Mouse (Mus musculus) forebrain, embryonic 11.5 days (tissue): Measurements from ENCODE around the gene Clptm1. TPM values are rescaled to one million over a fixed set of nuclear protein-coding genes. Genes with fewer than 3 reads are reported as not detected.

Experiments used
- ATAC-seq: fragments of 200-750 bp; cut with Nextera tagmentation; replicated peaks from 2 replicates; pipeline ENCODE4 v1.8.0; 2017; ENCODE audit warnings: moderate TSS enrichment; ENCODE audit not compliant: low FRiP score
- DNase-seq: peaks from one replicate; pipeline ENCODE4 v3.0.0-alpha.2; 2017; ENCODE audit warnings: low spot score
- H3K27ac ChIP-seq: fragments of 300-500 bp; sonication (generic); 2 replicates; pipeline ENCODE4 v1.5.1; 2014; ENCODE audit warnings: low read depth, low read length
- H3K27me3 ChIP-seq: fragments of 300-500 bp; sonication (generic); 2 replicates; pipeline ENCODE4 v1.6.1; 2014; ENCODE audit warnings: mild to moderate bottlenecking, low read length, mixed read lengths; ENCODE audit not compliant: control insufficient read depth, insufficient read depth
- H3K36me3 ChIP-seq: fragments of 300-500 bp; sonication (generic); 2 replicates; pipeline ENCODE4 v1.6.1; 2014; ENCODE audit warnings: mild to moderate bottlenecking, low read length, moderate library complexity, mixed read lengths; ENCODE audit not compliant: control insufficient read depth, insufficient read depth
- H3K4me1 ChIP-seq: fragments of 300-500 bp; sonication (generic); replicated peaks from 2 replicates; pipeline ENCODE4 v1.6.1; 2014; ENCODE audit warnings: low read length, mixed read lengths; ENCODE audit not compliant: control insufficient read depth, insufficient read depth
- H3K4me2 ChIP-seq: fragments of 300-500 bp; sonication (generic); 2 replicates; pipeline ENCODE4 v1.6.1; 2014; ENCODE audit warnings: low read depth, mild to moderate bottlenecking, low read length, moderate library complexity, mixed read lengths; ENCODE audit not compliant: severe bottlenecking
- H3K4me3 ChIP-seq: fragments of 300-500 bp; sonication (generic); 2 replicates; pipeline ENCODE4 v1.5.1; 2014; ENCODE audit warnings: low read depth, low read length
- H3K9ac ChIP-seq: fragments of 300-500 bp; sonication (generic); 2 replicates; pipeline ENCODE4 v1.6.1; 2014; ENCODE audit warnings: low read length
- H3K9me3 ChIP-seq: fragments of 300-500 bp; sonication (generic); 2 replicates; pipeline ENCODE4 v1.6.1; 2016; ENCODE audit warnings: low read length, mixed read lengths; ENCODE audit not compliant: control insufficient read depth
- WGBS: fragments of 180-500 bp; shearing (Covaris S2); extraction: QIAGEN DNeasy Blood & Tissue Kit; methylation state at CpG from one replicate; pipeline ENCODE4 v1.1.7; 2014; 5-methylcytosine and 5-hydroxymethylcytosine counted together
- polyA plus RNA-seq: library from polyadenylated mRNA; unstranded; fragments of >200 nt; fragmentation: Nextera tagmentation; extraction: Ambion mirVana; gene quantifications from 2 replicates; pipeline ENCODE4 v1.2.1, GENCODE M21; 2014

Gene Clptm1
- polyA plus RNA-seq, 1 experiment from 2014 or later = 89.1 TPM

DNA sequence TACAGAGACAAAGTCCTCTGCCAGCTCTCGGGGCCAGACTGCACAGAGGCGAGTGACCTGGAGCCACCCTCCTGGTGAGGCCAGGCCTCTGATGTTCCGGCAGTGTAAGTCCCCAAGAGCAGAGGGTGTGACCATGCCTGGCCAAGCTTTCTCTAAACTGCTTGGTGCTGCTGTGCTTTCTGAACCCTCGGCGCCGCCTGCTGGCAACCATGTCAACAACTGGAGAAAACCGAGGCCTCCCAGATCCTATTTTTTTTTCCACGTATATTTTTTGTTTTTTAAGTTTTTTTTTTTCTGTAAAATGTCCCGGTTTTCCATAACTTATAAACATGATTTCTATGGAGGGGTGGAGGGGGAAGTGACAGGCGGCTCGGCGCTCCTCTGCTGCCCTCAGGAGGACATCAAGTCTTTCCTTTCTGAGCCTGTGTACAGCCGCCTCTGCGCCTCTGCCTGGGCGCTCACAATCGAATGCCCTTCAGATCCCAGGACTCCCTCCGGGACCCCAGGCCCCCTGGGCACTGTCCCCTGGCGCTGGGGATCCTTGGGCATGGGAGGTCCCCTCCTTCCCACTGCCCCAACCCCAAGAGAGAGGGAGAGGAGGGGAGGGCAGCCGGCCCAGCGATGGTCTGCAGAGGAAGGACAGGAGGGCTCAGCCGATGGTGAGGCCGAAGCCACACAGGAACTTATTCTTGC lies 36.4 kb upstream of the Clptm1 start:
- Histone ChIP-seq H3K4me1 (peaks cover 7% of the 10 kb centered on the region; the same call in 1 of the 2 replicates), H3K4me3 (no peak overlapping the region), H3K36me3 (no peaks in the 10 kb centered on the region; the same call in 1 of the 2 replicates), H3K4me2 (no peak overlapping the region), H3K9ac (no peak overlapping the region), H3K27ac (peak overlapping the region; percentile 50; the same call in 1 of the 2 replicates), H3K9me3 (no peaks in the 10 kb centered on the region; the same call in 1 of the 2 replicates), H3K27me3 (no peaks in the 10 kb centered on the region)
- ATAC-seq (peak; percentile 63), DNase-seq (peak; percentile 82)
- WGBS = 39% methylated on average over 21 of the region's 22 CpGs

DNA sequence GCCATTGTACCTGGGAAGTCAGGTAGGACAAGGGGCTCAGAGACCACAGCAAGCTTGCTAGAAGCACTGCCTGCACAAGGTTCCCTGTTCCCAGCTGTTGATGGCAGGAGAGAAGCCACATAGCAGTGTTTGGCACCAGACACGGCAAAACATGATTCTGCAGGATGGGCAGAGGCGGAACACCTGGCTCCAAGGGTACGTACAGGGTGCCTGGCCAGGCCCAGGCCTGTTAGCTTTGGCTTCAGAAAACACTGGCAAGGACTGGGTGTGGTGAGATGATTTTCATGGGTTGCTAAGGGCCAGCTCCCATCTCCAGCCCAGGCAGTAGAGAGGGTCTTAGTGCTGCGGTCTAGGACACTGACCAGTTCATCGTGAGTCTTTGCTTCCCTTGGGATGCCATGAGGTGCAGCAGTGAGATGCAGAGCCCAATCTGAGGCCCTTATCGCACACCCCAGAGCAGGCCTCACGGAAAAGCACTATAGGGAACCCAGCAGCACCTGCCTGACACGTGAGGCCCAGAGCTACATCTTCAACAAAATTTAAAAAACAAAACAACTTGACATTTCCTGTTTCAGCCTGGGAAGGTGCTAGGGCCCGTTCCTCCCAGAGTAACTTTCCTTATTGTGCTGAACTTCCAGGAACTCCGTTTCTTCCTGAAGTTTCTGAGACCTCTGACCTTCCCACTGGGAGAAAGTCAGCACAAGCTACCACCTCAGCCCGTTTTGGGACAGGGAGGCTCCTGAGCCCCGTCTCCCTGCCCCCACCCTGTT lies 35.7 kb upstream of the Clptm1 start:
- 65% methylated on average over 12 of the region's 12 CpGs for WGBS
- Histone ChIP-seq H3K4me2 (no peak overlapping the region), H3K27me3 (no peaks in the 10 kb centered on the region), H3K4me1 (peaks cover 7% of the 10 kb centered on the region; the same call in 1 of the 2 replicates), H3K4me3 (no peak overlapping the region), H3K9ac (no peak overlapping the region), H3K27ac (no peak overlapping the region), H3K9me3 (no peaks in the 10 kb centered on the region; the same call in 1 of the 2 replicates), H3K36me3 (no peaks in the 10 kb centered on the region; the same call in 1 of the 2 replicates)
- no peak for DNase-seq
- ATAC-seq = no peak

DNA sequence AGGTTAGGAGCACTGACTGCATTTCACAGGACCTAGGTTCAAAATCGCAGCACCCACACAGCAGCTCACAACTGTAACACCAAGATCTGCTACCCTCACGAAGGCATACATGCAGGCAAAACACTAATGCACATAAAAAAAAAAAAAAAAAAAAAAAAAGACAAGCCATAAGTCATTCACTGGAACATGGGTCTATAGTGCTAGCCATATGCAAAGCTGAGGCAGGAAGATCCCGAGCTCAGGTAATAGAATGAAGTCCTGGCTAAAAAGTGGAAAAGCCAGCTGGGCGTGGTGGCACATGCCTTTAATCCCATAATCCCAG lies 35.0 kb upstream of the Clptm1 start:
- no peak overlapping the region for H3K27ac ChIP-seq
- no peaks in the 10 kb centered on the region; the same call in 1 of the 2 replicates for H3K9me3 ChIP-seq
- peaks cover 7% of the 10 kb centered on the region; the same call in 1 of the 2 replicates for H3K4me1 ChIP-seq
- H3K4me3 ChIP-seq = no peak overlapping the region
- 79% methylated on average over 4 of the region's 4 CpGs for WGBS
- ATAC-seq (no peak), DNase-seq (no peak)
- no peak overlapping the region for H3K9ac ChIP-seq
- no peak overlapping the region for H3K4me2 ChIP-seq
- H3K27me3 ChIP-seq = no peaks in the 10 kb centered on the region
- H3K36me3 ChIP-seq = no peaks in the 10 kb centered on the region; the same call in 1 of the 2 replicates

DNA sequence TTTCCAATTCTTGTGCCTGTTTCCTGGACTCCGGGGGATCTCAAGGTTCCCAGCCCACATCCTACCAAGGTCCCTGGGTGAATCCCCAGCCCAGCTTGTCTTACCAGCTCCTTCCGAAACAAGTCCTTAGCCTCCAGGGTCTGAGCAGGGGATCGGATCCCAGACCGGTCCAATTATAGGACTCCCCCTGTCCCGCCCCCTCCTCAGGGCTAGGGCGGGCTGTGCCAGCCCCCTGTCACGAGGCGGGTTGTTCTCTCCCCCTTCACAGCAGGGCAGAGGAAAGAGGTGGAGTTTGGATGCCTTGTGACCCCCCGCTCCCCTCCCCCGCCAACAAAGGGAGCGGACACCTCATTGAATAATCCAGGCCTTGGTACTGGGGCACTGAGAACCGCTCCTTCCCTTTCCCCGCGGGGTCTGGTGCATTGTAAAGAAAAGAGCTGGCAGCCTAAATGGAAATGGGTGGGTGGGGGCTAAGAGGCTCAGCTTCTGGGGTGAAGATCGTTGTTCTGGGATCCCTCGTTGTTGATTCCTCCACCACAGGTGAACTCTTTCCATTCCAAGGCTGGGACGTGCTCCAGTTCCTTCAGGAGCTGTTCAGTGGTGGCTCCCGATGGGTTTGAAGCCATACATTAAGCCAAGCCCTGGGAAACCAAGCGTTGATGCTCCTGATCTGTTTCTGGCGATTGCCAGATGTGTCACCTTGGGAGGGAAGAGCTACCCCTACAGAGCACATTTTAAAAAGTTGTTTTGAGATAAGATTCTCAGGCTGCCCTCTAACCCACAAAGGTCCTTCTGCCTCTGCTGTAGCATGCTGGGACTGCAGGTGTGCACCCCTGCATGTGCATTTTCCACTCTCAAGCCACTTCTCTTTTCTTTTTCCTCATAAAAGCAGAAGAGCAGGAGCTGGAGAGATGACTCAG lies 34.3 kb upstream of the Clptm1 start, which contains the start of gene Apoe:
Gene Apoe (minus strand): TSS at position 282 of the 920 bp plus-strand sequence.
- Histone ChIP-seq H3K27me3 (no peaks in the 10 kb centered on the region), H3K4me3 (peak within 1 kb of the TSS; percentile 30), H3K36me3 (no peaks in the 10 kb centered on the region; the same call in 1 of the 2 replicates), H3K9ac (peak within 1 kb of the TSS; percentile 62), H3K9me3 (no peaks in the 10 kb centered on the region; the same call in 1 of the 2 replicates), H3K27ac (no peak within 1 kb of the TSS), H3K4me1 (peaks cover 7% of the 10 kb centered on the region; the same call in 1 of the 2 replicates), H3K4me2 (peak within 1 kb of the TSS; percentile 65)
- WGBS = 2% methylated on average over 20 of the region's 20 CpGs
- ATAC-seq (peak; percentile 74), DNase-seq (peak; percentile 77)

DNA sequence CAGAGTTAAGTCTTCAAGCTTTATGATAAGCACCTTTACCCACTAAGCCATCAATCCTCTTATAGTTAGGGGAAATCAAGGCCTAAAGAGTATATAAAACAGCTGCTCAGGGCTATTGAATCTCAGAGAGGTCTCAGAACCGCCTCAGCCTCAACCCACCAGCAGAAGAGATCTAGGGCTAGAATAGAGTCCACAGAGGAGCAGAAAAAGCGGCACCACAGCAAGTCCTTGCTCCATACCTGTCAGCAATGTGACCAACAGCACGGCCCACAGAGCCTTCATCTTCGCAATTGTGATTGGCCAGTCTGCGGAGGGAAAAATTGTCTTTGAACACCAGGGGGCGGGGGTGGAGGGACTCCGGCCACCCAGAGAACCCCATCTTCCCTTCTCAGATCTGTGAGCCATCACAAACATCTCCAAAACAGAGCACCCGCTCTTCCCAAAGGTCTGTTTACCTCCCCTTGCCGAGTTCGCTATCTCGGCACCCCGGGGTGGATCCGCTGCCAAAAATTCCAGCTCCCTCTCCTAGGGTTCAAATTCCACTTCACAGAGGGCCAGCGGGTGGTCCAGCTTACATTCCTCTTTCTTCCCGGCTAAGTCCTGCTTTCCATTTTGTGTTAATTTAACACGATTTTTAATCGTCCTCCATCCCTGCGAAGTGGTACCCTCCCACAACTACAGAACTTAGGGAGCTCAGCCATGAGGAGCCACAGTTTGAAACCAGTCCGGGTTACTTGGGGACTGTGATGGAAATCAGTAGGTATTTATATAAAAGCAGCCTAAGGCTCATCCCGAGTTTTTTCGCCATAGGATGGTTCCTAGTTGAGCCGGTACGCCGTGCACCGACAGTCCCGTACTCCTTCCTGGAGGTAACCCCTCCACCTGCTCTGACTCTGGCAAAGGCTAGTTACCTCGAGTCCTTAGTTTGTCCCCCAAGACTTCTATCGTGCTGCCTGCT lies 33.4 kb upstream of the Clptm1 start:
- ATAC-seq = no peak
- no peak overlapping the region for H3K27ac ChIP-seq

DNA sequence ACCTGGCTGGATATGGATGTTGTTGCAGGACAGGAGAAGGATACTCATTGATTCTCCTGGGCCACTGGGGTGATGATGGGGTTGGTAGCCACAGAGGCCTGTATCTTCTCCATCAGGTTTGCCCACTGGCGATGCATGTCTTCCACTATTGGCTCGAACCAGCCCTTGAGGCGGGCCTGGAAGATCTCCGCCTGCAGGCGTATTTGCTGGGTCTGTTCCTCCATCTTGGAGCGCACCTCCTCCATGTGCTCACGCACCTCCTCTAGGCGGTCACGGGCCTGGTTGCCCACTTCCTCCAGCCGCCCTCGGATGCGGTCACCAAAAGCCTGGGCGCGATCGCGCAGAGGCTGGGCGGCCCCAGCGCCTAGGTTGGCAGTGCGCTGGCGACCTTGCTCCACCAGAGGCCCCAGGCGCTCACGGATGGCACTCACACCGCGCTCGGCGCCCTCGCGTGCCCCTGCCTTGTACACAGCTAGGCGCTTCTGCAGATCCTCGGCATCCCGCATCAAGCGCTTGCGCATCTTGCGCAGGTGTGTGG lies 31.6 kb upstream of the Clptm1 start:
- no peak for ATAC-seq
- Histone ChIP-seq H3K4me3 (no peak overlapping the region), H3K9ac (no peak overlapping the region), H3K27ac (no peak overlapping the region), H3K4me2 (no peak overlapping the region), H3K4me1 (peaks cover 6% of the 10 kb centered on the region; the same call in 1 of the 2 replicates), H3K27me3 (no peaks in the 10 kb centered on the region), H3K9me3 (no peaks in the 10 kb centered on the region; the same call in 1 of the 2 replicates), H3K36me3 (no peaks in the 10 kb centered on the region; the same call in 1 of the 2 replicates)
- DNase-seq = no peak
- whole genome bisulfite sequencing = 93% methylated on average over 34 of the region's 34 CpGs

More for the DNA sequence above, 33.4 kb upstream of the Clptm1 start:
- no peaks in the 10 kb centered on the region; the same call in 1 of the 2 replicates for H3K9me3 ChIP-seq
- H3K36me3 ChIP-seq = no peaks in the 10 kb centered on the region; the same call in 1 of the 2 replicates
- peaks cover 7% of the 10 kb centered on the region; the same call in 1 of the 2 replicates for H3K4me1 ChIP-seq
- no peaks in the 10 kb centered on the region for H3K27me3 ChIP-seq
- 3% methylated on average over 28 of the region's 28 CpGs for WGBS
- H3K4me2 ChIP-seq = peak overlapping the region; percentile 65
- DNase-seq = peak; percentile 67
- H3K9ac ChIP-seq = peak overlapping the region; percentile 62
- peak overlapping the region; percentile 30 for H3K4me3 ChIP-seq

DNA sequence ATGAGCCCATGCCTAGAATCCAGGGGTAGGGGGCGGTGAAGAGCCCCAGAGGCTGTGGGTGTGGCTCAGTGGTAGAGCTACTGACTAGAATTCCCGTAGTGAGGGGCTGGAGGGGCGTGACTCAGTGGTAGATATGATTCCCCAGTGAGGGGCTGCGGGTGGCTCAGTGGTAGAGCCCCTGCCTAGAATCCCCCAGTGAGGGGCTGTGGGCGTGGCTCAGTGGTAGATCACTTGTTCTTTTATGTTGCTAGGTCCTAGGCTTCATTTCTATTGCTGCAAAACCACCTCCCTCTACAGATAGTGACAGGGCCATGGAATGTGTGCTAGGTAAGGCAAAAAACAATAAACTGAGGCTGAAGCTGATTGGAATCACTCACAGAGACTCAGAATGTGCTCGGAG lies 31.0 kb upstream of the Clptm1 start:
- Histone ChIP-seq H3K4me1 (peaks cover 5% of the 10 kb centered on the region; the same call in 1 of the 2 replicates), H3K27ac (no peak overlapping the region), H3K4me3 (no peak overlapping the region), H3K9ac (no peak overlapping the region), H3K27me3 (no peaks in the 10 kb centered on the region), H3K36me3 (no peaks in the 10 kb centered on the region; the same call in 1 of the 2 replicates), H3K4me2 (no peak overlapping the region), H3K9me3 (no peaks in the 10 kb centered on the region; the same call in 1 of the 2 replicates)
- no peak for DNase-seq
- WGBS = 91% methylated on average over 6 of the region's 6 CpGs
- ATAC-seq = no peak
